Mouse (Mus musculus): ENCODE measurements around the gene Nfat5. TPM values are rescaled to one million over a fixed set of nuclear protein-coding genes. Genes with fewer than 3 reads are reported as not detected.
A peak's percentile ranks its signal among the peaks of the same experiment; 100 is the strongest.

The Nfat5 gene
- total RNA-seq, 2 experiments from 2014 or later: 11.0 to 21.7 TPM

DNA sequence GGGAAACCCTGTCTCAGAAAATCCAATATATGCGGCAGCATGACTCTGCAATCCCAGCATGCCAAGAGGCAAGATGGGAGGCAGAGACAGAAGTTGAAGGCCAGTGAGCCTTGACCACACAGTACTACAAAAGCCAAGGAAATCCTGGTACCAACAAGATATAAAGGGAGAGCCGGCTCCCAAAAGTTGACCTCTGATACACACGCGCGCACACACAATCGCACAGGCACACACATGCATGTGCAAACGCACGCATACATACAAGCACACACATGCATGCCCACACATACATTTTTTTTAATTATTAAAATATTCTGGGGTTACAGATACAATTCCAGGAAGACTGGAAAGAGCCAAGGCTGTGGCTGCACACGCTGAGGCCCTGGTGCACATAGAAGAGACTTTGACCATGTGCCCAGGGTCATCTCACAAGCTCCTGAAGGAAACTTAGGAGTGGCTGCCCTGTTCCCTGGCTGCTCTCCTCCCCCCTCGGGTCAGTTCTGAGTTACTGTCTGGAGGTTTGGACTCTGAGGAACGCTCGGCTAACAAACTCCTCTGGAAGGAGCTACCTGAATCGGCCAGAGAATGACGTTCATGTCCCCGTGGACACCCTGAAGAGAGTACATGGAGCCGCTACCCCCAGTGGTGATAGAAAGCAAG is 97.3 kb downstream of the Nfat5 start:
- no peak for ATAC-seq (replicated peaks; ENCODE audit: low FRiP score, poor library complexity, severe bottlenecking)

DNA sequence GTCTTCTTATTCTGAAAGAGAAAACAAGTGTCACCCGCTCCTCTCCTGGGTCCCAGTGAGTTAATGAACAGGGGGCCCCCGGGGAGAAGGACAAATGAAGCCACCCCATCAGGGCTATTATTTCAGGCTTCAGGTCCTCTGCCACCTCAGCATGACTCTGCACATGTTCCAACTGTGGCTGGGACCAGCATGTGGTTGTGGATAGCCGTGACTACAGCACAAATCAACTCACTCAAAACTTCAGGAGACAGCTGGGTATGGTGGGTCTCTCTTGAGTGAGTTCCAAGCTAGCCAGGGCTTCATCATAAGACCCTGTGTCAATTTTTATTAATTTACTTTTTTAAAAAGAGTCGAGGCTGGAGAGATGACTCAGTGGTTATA is 97.9 kb downstream of the Nfat5 start:
- ATAC-seq (replicated peaks; ENCODE audit: low FRiP score, poor library complexity, severe bottlenecking): no peak

DNA sequence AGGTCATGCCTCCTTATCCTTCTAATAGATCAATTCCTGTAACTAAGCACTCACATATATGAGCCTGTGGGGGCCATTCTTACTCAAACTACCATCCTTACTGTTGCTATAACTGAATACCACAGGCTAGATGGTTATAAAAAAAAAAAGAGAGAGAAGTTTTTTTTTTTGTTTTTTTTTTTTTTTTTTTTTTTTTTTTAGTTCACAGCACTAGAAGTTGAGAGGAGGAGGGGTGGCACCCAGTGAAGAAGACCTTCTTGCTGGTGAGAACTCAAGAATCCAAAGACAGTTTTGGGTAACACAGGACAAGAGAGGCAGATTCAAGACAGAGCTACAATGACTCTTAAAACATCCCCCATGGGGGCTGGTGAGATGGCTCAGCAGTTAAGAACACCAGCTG is 102.1 kb downstream of the Nfat5 start:
- no peak for ATAC-seq (replicated peaks; ENCODE audit: low FRiP score, poor library complexity, severe bottlenecking)

DNA sequence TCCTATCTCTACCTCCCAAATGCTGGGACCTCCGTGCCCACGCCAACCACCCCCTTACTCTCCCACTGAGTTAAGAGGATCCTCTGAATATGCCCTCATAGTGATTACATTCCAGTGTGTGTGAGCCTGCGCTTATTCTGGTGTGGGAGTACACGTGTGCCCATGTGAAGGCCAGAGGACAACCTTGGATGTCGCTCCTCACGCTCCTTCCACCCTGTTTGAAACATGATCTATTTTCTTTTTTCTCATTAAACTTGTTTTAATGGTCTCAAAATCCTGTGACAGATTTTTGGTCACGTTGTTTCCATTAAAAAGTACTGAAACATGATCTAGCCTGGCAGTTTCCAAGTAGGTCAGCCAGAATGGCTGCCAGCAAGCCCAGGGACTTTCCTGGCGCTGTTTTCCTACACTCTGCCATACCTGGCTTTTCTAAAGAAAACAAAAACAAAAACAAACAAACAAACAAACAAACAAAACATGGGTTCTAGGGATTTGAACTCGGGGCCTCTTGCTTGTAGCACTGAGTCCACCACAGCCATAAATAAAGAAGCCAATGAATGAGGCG is 102.9 kb downstream of the Nfat5 start:
- ATAC-seq (replicated peaks; ENCODE audit: low FRiP score, poor library complexity, severe bottlenecking): no peak

DNA sequence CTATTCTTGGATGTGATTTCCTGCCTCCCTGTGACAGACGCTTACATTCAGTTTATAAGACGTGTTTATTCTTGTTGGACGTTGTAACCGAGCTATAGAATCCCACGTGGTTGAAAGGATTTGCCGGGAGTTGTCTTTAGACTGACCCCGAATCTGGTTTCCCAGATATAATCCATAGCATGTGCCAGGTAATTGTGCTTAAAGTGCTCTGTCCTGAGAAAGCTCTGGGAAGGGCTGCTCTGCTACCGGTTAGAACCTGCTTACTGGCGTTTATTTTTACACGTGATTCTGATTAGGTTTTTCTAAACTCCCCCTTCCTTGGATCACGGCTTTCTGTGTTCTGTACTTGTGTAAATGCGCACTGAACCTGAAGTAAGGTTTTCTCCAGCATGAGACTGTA is 104.4 kb downstream of the Nfat5 start:
- no peak for ATAC-seq (replicated peaks; ENCODE audit: low FRiP score, poor library complexity, severe bottlenecking)

DNA sequence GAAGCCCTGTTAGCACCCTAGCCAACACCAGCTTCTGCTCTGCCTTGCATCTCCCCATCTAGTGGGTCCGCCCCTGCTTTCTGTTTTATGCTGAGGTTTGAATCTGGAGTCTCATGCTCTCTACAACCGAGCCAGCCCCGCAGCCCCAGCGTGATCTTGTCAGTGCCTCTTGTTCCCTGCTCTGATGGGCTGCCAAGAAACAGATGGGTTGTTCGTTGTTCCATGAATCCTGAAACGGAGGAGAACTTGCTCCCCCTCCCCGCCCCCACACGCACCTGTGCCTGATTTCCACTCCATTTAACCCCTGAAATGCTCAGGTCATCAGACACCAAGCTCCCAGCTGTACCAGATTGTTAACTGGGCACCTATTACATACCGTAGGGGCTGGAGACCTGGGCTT is 106.2 kb downstream of the Nfat5 start:
- ATAC-seq (replicated peaks; ENCODE audit: low FRiP score, poor library complexity, severe bottlenecking): no peak

DNA sequence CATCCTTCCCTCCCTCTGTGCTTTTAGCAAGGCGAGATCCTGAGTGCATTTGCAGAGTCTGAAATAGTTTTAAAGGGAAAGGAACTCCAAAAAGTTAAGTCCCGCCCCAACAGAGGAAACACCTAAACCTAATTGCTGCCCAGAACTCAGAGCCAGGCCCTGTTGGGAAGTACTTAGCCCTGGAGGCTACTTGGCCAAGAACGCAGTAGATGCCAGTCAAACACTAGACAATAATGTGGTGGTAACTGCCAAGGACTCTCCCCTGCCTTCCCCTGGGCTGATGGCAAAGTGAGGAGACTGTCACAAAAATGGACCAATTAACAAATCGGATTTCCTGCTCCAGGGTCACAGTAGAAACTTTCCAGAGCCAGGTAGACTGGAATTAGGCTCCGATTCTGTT is 108.6 kb downstream of the Nfat5 start:
- ATAC-seq (replicated peaks; ENCODE audit: low FRiP score, poor library complexity, severe bottlenecking): no peak

DNA sequence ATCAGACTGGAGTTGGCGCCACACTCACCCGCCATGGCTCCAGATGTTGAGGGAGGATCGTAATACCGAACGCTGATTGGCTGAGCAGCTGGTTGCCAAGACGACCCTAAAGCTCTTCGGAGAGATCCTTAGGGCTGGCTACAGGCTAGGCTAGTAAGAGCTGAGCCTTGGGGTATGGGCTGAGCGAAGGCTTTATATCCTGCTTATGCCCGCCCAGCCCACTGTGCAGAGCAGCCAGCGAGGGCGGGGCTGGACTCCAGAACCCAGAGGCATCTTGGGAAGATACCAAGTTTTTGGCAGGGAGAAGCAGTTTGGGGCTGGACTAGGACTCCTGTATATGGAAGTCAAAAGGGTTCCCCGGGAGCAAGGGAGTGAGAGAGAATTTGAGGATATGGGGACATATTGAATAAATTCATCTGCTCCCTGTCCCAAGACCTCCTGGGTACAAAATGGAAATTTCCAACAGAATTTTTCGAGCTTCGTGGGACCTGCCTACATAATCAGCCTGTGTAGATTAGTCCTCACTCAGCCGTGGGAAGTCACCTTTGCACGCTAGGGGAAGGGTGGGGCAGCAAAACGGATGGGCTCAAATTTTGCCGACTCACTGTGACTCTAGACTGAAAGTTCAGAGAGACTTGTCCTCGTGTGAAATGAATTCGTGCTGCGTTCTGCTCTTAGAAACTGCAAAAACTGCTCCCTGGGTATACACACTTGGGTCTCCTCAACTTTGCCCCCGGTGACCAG is 109.9 kb downstream of the Nfat5 start, which contains the start of gene Nqo1:
Gene Nqo1, minus strand, starts transcription at position 169 of the 744 bp plus-strand sequence.
- ATAC-seq (replicated peaks; ENCODE audit: low FRiP score, poor library complexity, severe bottlenecking): peak; percentile 90

DNA sequence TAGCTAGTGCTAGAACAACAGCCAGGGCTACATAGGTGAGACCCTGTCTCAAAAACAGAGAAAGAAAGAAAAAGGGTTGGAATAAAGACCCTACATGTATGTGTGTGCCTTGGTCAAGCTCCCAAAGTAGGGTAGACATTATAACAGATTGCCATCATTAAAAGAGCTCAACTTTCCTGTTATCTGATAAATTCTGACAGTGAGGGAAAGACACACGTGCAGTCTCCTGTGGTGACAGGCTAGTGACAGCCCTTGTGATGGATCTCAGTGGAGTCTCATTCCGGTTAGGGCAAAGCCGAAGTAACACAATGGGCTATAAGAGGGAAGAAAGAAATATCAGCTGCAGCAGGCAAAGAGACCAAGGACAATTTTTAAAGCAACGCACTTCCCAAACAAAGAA is 110.8 kb downstream of the Nfat5 start:
- no peak for ATAC-seq (replicated peaks; ENCODE audit: low FRiP score, poor library complexity, severe bottlenecking)

DNA sequence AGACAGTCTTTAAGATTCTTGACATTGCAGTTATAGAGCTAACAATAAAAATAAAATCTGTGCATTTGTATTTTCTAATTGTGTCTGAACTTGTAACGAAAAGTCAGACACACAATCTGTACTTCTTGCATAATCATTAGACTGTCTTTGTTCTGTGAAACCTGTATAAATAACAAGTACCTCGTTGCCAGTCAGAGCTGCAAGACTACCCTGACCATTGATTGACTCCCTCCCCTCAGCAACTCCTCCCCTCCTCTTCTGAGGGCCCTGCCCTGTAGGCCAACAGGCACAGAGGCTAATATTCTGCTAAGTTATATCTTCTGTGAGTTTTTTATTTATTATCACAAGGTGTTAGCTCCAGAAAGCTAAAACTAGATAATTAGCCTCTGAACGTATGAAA is 112.7 kb downstream of the Nfat5 start:
- ATAC-seq (replicated peaks; ENCODE audit: low FRiP score, poor library complexity, severe bottlenecking): no peak

DNA sequence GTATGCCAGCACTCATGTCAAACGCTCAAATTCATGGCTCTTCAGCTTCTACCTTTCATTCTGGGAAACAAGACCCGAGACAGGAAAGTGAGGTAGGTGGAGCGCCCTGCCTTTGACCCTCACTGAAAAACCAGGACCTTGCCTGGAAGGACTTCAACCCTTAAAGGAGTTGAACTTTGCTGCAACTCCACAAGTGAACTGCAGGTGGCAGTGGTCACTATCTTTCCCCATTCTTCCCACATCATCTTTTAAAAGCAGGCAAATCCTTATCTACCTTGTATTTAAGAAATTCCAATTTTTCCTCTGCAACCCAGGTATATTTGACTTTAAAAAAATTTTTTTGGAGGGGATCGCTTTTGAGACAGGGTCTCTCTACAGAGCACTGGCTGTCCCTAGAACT is 118.1 kb downstream of the Nfat5 start:
- ATAC-seq (replicated peaks; ENCODE audit: low FRiP score, poor library complexity, severe bottlenecking): peak; percentile 86

DNA sequence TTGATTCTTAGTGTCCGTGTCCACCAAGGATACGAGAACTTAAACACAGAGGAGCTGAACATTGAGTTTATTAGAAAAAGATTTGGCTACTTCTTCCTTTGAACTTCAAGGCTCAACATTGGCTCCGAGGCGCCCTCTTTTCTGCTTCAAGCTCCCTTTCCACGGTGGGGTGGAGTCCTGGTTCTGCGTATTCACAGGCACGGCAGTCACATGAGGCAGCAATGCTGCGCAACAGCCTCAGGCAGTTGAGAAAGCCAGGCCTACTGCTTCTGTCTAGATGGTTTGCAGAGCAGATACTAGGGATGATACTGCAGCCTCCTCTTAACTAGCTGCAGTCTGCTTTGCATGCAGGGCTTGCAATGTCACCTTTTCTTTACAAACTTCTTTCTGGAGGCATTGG is 119.3 kb downstream of the Nfat5 start:
- ATAC-seq (replicated peaks; ENCODE audit: low FRiP score, poor library complexity, severe bottlenecking): no peak

DNA sequence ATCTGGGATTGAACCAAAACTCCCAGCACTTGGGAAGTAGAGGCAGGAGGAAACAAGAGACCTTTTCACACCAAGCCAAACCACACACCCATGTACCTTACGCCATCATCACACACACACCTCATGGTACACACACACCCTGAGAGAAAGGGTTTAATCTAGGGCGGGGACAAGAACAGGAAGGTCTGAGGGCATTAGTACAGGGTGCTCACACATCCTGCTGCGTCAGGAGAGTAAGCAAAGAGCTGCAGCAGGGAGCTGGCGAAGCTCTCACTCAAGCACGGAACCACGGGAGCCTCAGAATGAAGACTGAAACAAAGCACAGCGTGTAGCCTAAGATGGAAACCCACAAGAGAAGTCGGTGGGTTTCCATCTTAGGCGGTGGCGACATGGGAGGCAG is 120.6 kb downstream of the Nfat5 start:
- no peak for ATAC-seq (replicated peaks; ENCODE audit: low FRiP score, poor library complexity, severe bottlenecking)

DNA sequence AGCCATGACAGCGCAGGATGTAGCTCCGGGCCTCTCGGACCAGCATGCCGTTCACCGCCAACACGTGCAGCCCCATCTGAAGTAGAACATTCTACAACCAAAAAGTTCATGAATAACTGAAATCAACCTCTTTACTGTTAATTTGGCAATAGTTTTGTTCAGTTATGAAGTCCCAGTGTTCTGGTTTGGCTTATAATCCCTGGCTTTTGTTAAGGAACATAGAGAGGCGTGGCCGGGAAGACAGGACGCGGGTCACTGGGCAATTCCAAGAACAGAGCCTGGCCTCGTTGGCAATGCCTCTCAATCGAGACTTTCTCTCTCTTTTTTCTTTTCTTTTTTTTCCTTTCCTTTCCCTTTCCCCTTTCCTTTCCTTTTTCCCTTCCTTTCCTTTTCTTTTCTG is 123.7 kb downstream of the Nfat5 start:
- no peak for ATAC-seq (replicated peaks; ENCODE audit: low FRiP score, poor library complexity, severe bottlenecking)

DNA sequence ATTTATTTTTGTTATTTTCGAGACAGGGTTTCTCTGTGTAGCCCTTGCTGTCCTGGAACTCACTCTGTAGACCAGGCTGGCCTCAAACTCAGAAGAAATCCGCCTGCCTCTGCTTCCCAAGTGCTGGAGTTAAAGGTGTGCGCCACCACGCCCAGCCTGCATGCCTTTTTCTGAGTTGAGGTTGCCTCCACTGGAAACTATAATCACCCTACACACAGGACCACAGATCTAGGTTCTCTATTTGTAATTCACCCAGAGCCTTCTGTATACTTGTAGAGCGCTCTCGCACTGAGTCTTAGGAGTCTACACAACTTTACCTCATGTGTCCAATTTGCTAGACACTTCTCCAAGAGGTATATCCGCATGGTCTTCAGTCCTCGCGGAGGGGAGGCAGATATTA is 130.9 kb downstream of the Nfat5 start:
- ATAC-seq (replicated peaks; ENCODE audit: low FRiP score, poor library complexity, severe bottlenecking): peak; percentile 26

DNA sequence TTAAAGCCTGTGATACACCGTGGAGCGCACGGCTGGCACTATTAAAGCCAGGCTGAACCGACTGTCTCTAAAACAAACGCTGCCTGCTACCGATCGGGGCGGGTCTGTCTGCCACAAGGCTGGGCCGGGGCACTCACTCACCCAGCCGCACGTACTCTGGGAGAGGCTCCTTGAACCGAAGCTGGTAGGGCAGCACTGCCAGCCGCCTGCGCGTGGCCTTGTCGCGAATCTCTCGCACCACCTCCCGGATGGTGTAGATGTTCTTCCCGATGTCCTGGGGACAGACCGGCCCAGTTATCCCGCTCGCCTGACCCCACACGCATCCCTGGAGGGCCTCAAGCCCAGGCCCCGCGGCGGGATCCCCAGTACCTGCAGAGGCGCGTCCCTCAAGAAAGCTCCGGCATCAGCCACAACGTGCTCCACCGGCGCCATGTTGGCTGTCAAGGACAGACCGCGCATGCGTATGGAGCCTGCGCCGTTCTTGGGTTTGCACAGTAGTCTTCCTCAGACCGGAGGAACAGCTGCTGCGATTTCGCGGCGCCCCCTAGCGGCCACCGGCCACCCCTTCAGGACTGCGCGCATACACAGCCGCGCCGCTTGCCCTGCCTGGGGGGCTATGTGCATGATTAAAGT is 131.4 kb downstream of the Nfat5 start, which contains the start of gene Nob1:
Gene Nob1, minus strand, starts transcription at position 455 of the 633 bp plus-strand sequence.
- ATAC-seq (replicated peaks; ENCODE audit: low FRiP score, poor library complexity, severe bottlenecking): peak; percentile 98

DNA sequence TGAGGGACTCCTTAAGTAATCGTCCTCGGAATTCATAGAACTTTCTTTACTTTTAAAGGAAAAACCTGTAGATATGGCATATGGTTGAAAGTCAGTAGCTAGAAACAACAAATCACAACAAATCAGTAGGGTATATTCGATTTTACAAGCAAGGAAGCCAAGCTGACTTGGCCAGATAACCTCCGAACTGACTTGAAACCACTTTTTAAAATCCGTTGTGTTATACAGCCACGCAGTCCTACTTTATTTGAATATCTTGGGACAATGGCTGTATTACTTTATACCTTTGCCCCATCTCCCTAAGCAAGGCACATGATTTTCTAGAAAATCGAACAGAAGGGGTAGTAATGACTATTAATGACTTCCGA is 131.9 kb downstream of the Nfat5 start:
- ATAC-seq (replicated peaks; ENCODE audit: low FRiP score, poor library complexity, severe bottlenecking): no peak

Data from erythroblast, adult 5-6 weeks (primary cell).